Mouse (Mus musculus): ENCODE data around the gene Gatad2a. TPM values are rescaled to one million over a fixed set of nuclear protein-coding genes. Genes with fewer than 3 reads are reported as not detected.
"Not testable (repeated sequence)": the region's sequence is repeated elsewhere in the genome, so short reads cannot be mapped to it uniquely, and the experiment has no call there.

Gene Gatad2a
- 10 to 100 TPM; 28.6 to 38.8 TPM for total RNA-seq (2021)
- long read RNA-seq, experiment 1, transcript Gatad2a-202 (13 exons, 3,363 nt), result major isoform, 8 of 51 reads
- long read RNA-seq, experiment 1, partial matches to known transcripts, result 6 of 51 reads
- long read RNA-seq, experiment 1, other reads (novel, unspliced or antisense), result 32 of 51 reads
- long read RNA-seq, experiment 2, transcript Gatad2a-202 (13 exons, 3,363 nt), result major isoform, 7 of 33 reads
- long read RNA-seq, experiment 2, partial matches to known transcripts, result 4 of 33 reads
- long read RNA-seq, experiment 2, other reads (novel, unspliced or antisense), result 20 of 33 reads

- peak; percentile 100 for DNase-seq (ENCODE audit: low spot score)
Measured at GRCm38 (mm10) chr8:69995776-69996588, at the start of gene Gatad2a. Gene Gatad2a, minus strand, starts transcription at chr8:69996384.

GRCm38 (mm10) chr8:70043996-70044395, 47.8 kb upstream of the Gatad2a start:
- DNase-seq (ENCODE audit: low spot score), result no peak

GRCm38 (mm10) chr8:70042583-70043455, 46.6 kb upstream of the Gatad2a start, which contains the start of the genes Mau2 and Sugp1:
Gene Mau2, minus strand, starts transcription at chr8:70042734.
Gene Sugp1, plus strand, starts transcription at chr8:70042813.
- DNase-seq (ENCODE audit: low spot score), result peak; percentile 97

- DNase-seq (ENCODE audit: low spot score), result peak; percentile 14
Measured at GRCm38 (mm10) chr8:70041885-70042546, 45.8 kb upstream of the Gatad2a start.

- DNase-seq (ENCODE audit: low spot score), result no peak
Measured at GRCm38 (mm10) chr8:70037994-70038393, 41.8 kb upstream of the Gatad2a start.

GRCm38 (mm10) chr8:70030255-70030654, 34.1 kb upstream of the Gatad2a start:
- peak; percentile 38 for DNase-seq (ENCODE audit: low spot score)

- no peak for DNase-seq (ENCODE audit: low spot score)
Measured at GRCm38 (mm10) chr8:70026151-70026550, 30.0 kb upstream of the Gatad2a start.

- no peak for DNase-seq (ENCODE audit: low spot score)
Measured at GRCm38 (mm10) chr8:70023596-70023995, 27.4 kb upstream of the Gatad2a start.

GRCm38 (mm10) chr8:70015017-70015416, 18.8 kb upstream of the Gatad2a start:
- DNase-seq (ENCODE audit: low spot score), result no peak

GRCm38 (mm10) chr8:70012763-70013162, 16.6 kb upstream of the Gatad2a start:
- no peak for DNase-seq (ENCODE audit: low spot score)

GRCm38 (mm10) chr8:70012350-70012749, 16.2 kb upstream of the Gatad2a start:
- DNase-seq (ENCODE audit: low spot score), result no peak

- DNase-seq (ENCODE audit: low spot score), result not testable (repeated sequence)
Measured at GRCm38 (mm10) chr8:70010796-70011195, 14.6 kb upstream of the Gatad2a start.

GRCm38 (mm10) chr8:70005178-70005577, 9.0 kb upstream of the Gatad2a start:
- DNase-seq (ENCODE audit: low spot score), result no peak

- DNase-seq (ENCODE audit: low spot score), result no peak
Measured at GRCm38 (mm10) chr8:70004345-70004744, 8.2 kb upstream of the Gatad2a start.

GRCm38 (mm10) chr8:70003204-70003657, 7.0 kb upstream of the Gatad2a start:
- DNase-seq (ENCODE audit: low spot score), result no peak

- not testable (repeated sequence) for DNase-seq (ENCODE audit: low spot score)
Measured at GRCm38 (mm10) chr8:70001892-70002191, 5.7 kb upstream of the Gatad2a start.

GRCm38 (mm10) chr8:70001176-70001891, 5.2 kb upstream of the Gatad2a start:
- DNase-seq (ENCODE audit: low spot score), result peak; percentile 64

GRCm38 (mm10) chr8:70000226-70000625, 4.0 kb upstream of the Gatad2a start:
- no peak for DNase-seq (ENCODE audit: low spot score)

- no peak for DNase-seq (ENCODE audit: low spot score)
Measured at GRCm38 (mm10) chr8:69999236-69999635, 3.1 kb upstream of the Gatad2a start.

GRCm38 (mm10) chr8:69998706-69999105, 2.5 kb upstream of the Gatad2a start:
- no peak for DNase-seq (ENCODE audit: low spot score)

Measured in gastrocnemius, adult 18-20 months (tissue).